17 mouse cellular contexts compared by ENCODE assay signal in genomic region chr16:86347753-86348152, GRCm38 (mm10).
"Had no signal": no experiment of that assay in that cellular context is flagged by ENCODE, and none has a peak within 500 bp of the region (broad histone marks: within the 10 kb centered on the region; RNA-seq: fewer than 3 reads in every experiment).

No protein-coding gene starts in this region.

- DNase-seq: kidney, postnatal 10 days; kidney, postnatal 36 days; left cerebral cortex, postnatal 4 days; liver, embryonic 13.5 days; lung, adult 2 months; lung, postnatal 14 days; lung, postnatal 4 days; retina, postnatal 1 day; right cerebral cortex, postnatal 25 days; spleen, adult 18-20 months; thymus, postnatal 25 days had no signal

- H3K9ac ChIP-seq: kidney, embryonic 15.5 days; limb, embryonic 13.5 days; liver, embryonic 13.5 days; midbrain, embryonic 12.5 days; midbrain, embryonic 15.5 days; neural tube, embryonic 13.5 days; stomach, embryonic 15.5 days had no signal

- H3K4me3 ChIP-seq: kidney, embryonic 15.5 days; limb, embryonic 13.5 days; liver, embryonic 13.5 days; midbrain, embryonic 12.5 days; midbrain, embryonic 15.5 days; neural tube, embryonic 13.5 days; stomach, embryonic 15.5 days had no signal

- ATAC-seq: midbrain, embryonic 15.5 days had no signal

- H3K27me3 ChIP-seq: kidney, embryonic 15.5 days; limb, embryonic 13.5 days; liver, embryonic 13.5 days; midbrain, embryonic 12.5 days; midbrain, embryonic 15.5 days; neural tube, embryonic 13.5 days; stomach, embryonic 15.5 days had no signal

- H3K36me3 ChIP-seq: kidney, embryonic 15.5 days; limb, embryonic 13.5 days; liver, embryonic 13.5 days; midbrain, embryonic 12.5 days; midbrain, embryonic 15.5 days; neural tube, embryonic 13.5 days; stomach, embryonic 15.5 days had no signal

- H3K9me3 ChIP-seq: kidney, embryonic 15.5 days; limb, embryonic 13.5 days; liver, embryonic 13.5 days; midbrain, embryonic 12.5 days; midbrain, embryonic 15.5 days; neural tube, embryonic 13.5 days; stomach, embryonic 15.5 days had no signal

- H3K4me1 ChIP-seq: kidney, embryonic 15.5 days; limb, embryonic 13.5 days; liver, embryonic 13.5 days; midbrain, embryonic 12.5 days; midbrain, embryonic 15.5 days; neural tube, embryonic 13.5 days; stomach, embryonic 15.5 days had no signal

- H3K4me2 ChIP-seq: kidney, embryonic 15.5 days; limb, embryonic 13.5 days; liver, embryonic 13.5 days; midbrain, embryonic 12.5 days; midbrain, embryonic 15.5 days; neural tube, embryonic 13.5 days; stomach, embryonic 15.5 days had no signal

- H3K27ac ChIP-seq: kidney, embryonic 15.5 days; limb, embryonic 13.5 days; liver, embryonic 13.5 days; midbrain, embryonic 12.5 days; midbrain, embryonic 15.5 days; neural tube, embryonic 13.5 days; stomach, embryonic 15.5 days had no signal
